Mouse (Mus musculus) frontal cortex, postnatal 36 days (tissue): ENCODE measurements around the gene Rora.

Experiments
- DNase-seq, 2 experiments: peaks; one replicate each; pipeline ENCODE4 v3.0.0; 2022; ENCODE audit warnings: low spot score in 2 of 2

Rora gene

GRCm38 (mm10) chr9:68653211-68654038, at the start of gene Rora:
Rora (plus strand) TSS chr9:68653786.
- peak; percentile 59 to 64 for DNase-seq

- no peak for DNase-seq
These were observed 39.6 kb upstream of the Rora start for GRCm38 (mm10) chr9:68614006-68614405.

DNA sequence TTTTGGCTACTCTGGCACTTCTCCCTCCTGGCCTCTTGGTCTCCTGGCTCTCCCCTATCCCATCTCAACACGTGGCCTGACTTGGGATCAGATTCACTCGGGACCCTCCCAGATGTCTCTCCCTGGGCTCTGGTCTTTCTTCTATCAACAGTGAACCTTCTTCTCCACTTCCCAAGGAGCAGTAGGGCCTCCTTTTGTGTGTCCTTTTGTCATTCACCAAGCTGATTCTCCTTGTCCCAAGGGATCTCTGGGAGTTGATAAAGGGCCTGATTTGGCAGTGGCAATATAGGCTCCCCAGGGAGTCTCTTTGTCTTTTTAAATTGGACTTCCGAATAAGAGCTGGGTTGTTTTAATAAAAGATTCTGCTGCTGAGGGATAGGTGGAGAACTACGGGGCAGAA, 36.5 kb upstream of the Rora start:
- DNase-seq, result no peak

- no peak for DNase-seq
These were observed 33.5 kb upstream of the Rora start for GRCm38 (mm10) chr9:68620036-68620435.

DNA sequence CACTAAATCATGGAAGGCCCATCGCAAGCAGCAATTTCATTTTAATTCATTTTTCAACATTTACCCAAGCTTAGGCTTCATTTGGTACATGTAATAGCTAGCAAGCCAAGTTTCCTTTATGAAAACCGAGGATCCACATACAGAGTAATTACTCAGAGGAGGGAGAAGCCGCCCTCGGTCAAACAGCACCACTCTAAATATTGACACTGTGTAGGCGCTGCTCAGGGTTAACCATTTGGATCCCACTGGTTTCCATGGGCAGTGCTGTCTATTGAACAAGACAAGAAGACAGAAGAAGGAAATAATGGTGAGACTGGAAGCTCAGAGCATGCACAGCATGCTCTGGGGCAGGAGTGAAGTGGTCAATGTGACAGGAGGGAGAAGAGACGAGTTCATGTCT, 33.1 kb upstream of the Rora start:
- DNase-seq, result no peak

DNA sequence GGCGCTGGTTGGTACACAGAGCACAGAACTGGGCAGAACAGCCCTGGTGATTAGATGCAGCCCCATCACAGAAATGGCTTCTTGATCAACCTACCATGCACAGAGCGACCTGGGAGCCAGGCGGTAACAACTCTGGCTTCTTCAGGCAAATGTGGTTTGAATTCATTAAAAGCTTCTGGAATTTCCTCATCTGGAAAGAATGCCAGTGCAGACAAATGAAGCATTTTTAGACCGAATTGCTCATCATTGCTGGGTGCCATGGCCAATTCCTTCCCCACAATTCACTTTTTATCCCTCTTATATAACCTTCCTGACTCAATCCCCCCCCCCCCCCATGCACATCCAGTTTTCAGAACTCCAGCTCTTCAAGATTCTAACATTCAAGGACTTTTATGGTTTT, 28.6 kb upstream of the Rora start:
- no peak for DNase-seq

GRCm38 (mm10) chr9:68637301-68637700, 16.3 kb upstream of the Rora start:
- DNase-seq, result no peak

DNA sequence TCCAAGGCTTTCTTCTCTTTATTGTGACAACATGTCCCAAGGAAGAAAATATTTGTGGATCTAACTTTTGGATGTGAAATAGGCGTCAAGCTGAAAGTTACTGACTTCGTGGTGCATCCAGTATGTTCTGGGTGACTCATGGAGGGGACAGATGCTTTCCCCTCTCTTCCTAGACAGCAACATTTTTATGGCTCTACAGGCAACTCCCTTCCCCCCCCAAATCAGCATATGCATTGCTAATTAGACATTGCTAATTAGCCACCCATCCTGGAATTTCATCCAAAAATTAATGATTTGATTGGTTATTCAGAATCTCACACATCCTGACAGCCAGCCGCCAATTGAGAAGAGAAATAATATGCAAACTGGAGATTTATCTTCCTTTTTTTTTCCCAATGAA, 12.5 kb upstream of the Rora start:
- DNase-seq, result no peak

- DNase-seq, result no peak
These were observed 5.5 kb upstream of the Rora start for GRCm38 (mm10) chr9:68648061-68648460.

GRCm38 (mm10) chr9:68654039-68654332, 400 bp downstream of the Rora start:
- DNase-seq, result no peak

- peak; percentile 31 to 40 for DNase-seq
These were observed 889 bp downstream of the Rora start for GRCm38 (mm10) chr9:68654333-68655017.

- DNase-seq, result peak; percentile 49 to 53
These were observed 1.7 kb downstream of the Rora start for GRCm38 (mm10) chr9:68655018-68656005.

DNA sequence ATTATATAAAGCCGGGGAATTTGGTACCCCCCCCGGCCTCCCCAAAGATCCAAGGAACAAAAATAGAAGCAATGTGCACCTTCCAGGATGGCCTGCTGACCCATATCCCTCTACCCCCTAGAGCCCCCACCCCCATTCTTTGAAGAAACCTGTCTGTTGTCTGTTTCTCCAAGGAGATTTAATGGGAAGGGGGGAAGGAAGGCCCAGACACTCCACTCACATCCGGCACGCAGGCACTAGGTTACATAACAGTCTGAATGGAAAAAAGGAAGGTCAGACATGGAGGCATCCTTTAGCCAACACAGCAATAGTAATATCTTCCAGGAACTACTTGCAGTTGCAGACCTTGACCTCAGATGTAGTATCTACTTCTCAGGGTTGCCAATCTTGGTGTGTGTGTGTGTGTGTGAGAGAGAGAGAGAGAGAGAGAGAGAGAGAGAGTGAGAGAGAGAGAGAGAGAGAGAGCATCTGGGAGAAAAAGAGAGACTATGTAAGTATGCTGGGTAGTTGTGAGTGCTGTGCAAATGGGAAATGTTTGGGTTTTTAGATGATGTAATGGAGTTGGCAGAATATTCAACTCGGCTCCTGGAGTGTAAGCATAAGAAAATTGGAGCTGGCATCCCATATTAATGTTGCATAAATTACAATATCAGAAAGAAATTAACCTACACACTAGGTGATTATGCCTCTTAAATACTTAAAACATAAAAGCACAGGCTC, 2.6 kb downstream of the Rora start:
- peak in 1 of 2 experiments; percentile 14 for DNase-seq

GRCm38 (mm10) chr9:68656796-68657130, 3.2 kb downstream of the Rora start:
- DNase-seq, result no peak

DNA sequence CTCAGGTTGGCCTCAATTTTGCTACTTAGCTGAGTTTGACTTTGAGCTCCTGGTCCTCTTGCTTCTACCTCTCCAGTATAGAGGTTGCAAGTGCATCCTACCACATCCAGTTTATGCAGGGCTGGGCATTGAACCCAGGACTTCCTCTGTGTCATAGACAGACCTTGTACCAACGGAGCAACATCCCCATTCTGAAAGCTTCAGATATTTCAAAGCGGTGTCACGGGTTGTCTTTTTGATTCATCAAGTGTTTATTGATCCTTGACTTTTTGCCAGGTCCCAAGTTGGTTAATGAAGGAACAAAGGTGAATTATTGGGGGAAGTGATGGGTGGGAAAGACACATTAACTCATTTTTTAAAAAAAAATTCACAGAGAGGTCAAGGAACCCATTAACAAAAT, 17.1 kb downstream of the Rora start:
- no peak for DNase-seq

GRCm38 (mm10) chr9:68672459-68672858, 18.9 kb downstream of the Rora start:
- no peak for DNase-seq

- no peak for DNase-seq
These were observed 19.6 kb downstream of the Rora start for GRCm38 (mm10) chr9:68673221-68673620.

DNA sequence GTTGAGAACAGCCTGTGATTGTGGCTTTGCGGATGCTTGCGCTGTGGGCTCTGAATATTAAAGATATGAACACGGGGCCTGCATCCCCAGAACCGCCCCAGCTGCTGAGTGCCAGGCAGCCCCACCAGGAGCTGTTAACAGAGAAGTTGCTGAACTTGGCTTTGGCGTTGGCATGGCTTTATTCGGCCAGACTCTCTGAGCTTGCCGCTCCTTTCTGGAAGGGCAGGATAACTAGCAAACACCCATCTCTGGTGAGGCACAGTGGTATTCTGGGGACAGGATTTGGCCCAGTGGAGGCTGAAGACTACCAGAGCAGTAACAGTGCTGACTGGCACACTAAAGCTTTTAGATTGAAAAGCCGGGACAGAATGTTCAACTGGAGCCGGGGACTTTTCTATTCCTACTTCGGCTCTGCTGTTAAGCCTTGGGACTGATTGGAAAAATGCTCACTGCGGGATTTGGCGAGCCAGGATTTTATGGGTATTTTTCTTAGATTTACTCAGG, 26.3 kb downstream of the Rora start:
- no peak for DNase-seq

GRCm38 (mm10) chr9:68683938-68684337, 30.4 kb downstream of the Rora start:
- DNase-seq, result no peak

- DNase-seq, result no peak
These were observed 32.0 kb downstream of the Rora start for GRCm38 (mm10) chr9:68685562-68685961.

GRCm38 (mm10) chr9:68687251-68687874, 33.8 kb downstream of the Rora start:
- peak; percentile 13 to 32 for DNase-seq
